Mouse (Mus musculus): ENCODE measurements at regions not wholly inside any gene's neighbourhood (a gene's known extent, or its start where the extent isn't known, plus 50 kb on each side); places are given as distances from the start of the nearest gene placed in this dataset.

GRCm38 (mm10) chr5:46488140-46488942 lies 630.9 kb upstream of the Lcorl start:
- DNase-seq = no peak

- no peak for DNase-seq
Observed at GRCm38 (mm10) chr5:46486740-46487326, 629.4 kb upstream of the Lcorl start.

GRCm38 (mm10) chr5:46456356-46456755 lies 598.9 kb upstream of the Lcorl start:
- DNase-seq = no peak

GRCm38 (mm10) chr5:46448274-46448673 lies 590.9 kb upstream of the Lcorl start:
- no peak for DNase-seq

- DNase-seq = no peak
Observed at GRCm38 (mm10) chr5:46445844-46446243, 588.4 kb upstream of the Lcorl start.

GRCm38 (mm10) chr5:46445122-46445521 lies 587.7 kb upstream of the Lcorl start:
- DNase-seq = no peak

- DNase-seq = no peak
Observed at GRCm38 (mm10) chr5:46443805-46444340, 586.5 kb upstream of the Lcorl start.

- no peak for DNase-seq
Observed at GRCm38 (mm10) chr5:46442600-46443248, 585.3 kb upstream of the Lcorl start.

DNA sequence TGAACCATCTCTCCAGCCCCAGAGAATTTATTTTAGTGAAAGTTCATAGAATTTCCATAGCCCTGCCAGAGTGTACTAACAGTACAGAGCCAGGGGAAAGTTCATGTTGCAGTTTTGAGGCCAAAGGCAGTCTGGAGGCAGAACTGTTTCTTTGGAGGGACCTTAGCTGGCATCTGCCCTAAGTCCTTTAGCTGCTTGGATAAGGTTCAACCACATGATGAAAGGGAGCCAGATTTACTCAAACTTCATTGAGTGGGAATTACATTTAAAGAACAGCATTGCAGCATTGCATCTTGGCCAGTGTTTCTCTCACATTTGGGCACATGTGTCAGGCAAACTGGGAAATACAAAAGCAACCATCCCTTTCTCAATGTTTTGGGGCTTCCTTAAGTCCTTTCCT lies 584.3 kb upstream of the Lcorl start:
- no peak for DNase-seq

GRCm38 (mm10) chr5:46431644-46432367 lies 574.4 kb upstream of the Lcorl start:
- DNase-seq = peak; percentile 3

- DNase-seq = no peak
Observed at GRCm38 (mm10) chr5:46422738-46423137, 565.3 kb upstream of the Lcorl start.

DNA sequence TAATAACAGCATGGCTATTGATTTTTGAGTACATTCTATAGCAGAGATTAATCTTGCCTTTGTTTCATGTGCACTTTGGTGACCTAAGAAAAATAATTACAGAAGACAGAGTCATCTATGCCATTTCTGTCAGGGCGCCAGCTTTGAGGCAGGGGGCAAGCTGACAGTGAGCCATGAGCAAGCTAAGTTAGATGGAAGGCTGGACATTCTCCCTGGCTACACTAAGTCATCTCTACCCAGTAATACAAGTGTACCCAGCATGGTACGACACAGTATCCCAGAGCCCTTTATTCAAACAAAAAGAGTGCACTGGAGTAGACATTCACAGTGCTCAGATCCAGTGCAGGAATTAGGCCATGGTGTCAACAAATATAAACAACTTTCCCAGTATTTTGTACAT lies 549.6 kb upstream of the Lcorl start:
- no peak for DNase-seq

- no peak for DNase-seq
Observed at GRCm38 (mm10) chr5:46406404-46406803, 549.0 kb upstream of the Lcorl start.

DNA sequence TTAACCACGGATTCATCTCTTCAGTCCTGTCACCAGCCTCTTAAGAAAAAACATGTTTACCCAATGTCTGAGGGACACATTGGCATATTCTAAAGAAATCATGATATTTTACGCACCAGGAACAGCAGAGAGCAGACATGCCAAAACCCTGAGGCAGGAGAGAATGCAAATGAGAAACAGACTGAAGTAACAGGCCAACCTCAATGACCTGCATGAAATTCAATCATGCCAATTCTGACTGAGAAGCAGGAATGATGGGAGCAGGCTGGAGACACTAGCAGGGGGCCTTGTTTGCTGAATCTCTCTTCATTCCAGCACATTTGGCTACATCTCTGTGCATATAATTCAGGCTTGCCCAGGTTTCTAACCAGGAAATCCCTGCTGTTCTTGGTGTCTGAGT lies 529.2 kb upstream of the Lcorl start:
- no peak for DNase-seq

DNA sequence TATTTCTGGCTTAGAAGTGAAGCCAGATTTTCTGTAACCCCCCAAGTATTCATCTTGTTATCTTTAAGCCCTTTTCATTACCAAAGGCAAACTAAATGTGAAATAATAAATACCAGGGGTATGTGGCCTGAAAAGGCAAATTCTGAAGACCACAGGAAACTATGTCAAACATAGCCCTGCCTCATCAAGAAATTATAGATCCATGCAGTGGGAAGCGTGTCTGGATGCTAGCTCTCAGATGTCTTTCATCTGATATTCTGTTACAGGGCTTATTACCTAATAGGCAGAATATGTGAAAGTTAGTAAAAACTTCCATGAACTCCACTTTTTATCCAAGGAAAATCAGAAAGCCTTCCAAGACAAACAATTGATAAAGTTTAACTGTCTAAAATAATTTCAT lies 509.9 kb upstream of the Lcorl start:
- no peak for DNase-seq

DNA sequence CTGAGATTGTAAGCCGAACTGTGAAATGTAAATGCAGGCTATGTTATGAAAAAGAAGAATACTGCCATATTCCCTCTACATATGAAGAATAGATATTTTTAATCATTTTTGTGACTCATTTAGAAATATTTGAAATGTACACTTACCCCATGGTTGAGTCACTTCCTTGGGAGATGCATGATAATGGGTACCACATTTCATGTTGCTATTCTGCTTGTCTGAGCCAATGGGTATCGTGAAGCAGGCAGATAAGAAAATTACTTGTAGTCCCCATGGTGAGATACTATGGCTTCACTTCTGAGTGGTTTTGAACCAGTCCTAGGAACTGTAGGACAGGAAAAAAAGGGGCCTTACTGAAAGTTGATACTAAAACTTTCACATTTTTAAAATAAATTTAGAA lies 506.2 kb upstream of the Lcorl start:
- no peak for DNase-seq

GRCm38 (mm10) chr5:46361637-46362036 lies 504.2 kb upstream of the Lcorl start:
- no peak for DNase-seq

- DNase-seq = no peak
Observed at GRCm38 (mm10) chr5:46348448-46348847, 491.0 kb upstream of the Lcorl start.

DNA sequence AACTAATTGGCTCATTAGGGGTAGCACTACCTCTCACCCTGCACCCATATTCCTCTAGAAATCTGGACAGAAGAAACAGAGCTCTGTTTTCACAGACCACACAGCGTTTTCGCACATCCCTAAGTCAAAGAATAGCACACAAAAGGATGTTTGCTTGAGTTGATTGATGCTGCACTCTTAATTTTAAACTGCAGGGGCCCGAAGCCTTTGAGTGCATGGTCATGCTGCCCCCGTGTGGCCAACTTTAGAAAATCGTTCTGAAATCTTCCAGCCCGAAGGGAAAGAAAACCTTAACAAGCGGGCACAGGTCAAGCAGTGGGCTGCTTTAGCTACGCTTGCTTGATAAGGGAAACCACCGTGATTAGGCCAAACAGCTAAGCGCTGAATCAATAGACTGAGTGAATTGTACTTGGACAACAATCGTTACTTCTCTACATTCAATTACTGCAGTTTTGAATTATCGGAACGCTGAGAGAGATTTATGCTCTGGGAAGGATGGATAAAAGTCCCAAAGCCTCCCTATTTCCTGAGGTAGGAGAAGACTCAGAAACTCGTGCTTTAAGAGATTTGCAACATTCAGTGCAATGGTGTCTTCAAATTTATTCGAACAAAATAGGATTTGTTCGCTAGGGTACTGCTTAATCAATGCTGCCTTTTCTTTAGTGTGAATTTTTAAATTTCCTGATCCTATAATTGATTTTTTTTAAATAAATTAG lies 490.1 kb upstream of the Lcorl start:
- peak; percentile 28 for DNase-seq

DNA sequence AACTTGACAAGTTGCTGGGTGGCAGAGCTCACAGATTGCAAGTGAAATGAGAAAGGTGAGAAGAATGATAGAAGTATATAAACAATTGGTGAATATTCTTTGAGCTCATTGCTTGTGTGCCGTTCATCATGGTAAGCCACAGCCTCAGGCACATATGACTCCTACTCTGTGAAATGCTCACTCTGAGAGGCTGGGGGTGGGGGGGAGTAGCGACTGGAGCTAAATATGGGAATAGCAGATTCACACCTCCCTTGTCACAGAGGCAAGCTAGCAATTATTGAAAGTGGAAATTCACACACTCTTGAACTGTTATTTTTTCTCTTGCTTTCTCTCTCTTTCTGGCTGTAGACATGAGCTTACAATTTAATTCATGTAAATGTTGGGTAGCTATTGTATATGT lies 481.0 kb upstream of the Lcorl start:
- DNase-seq = no peak

DNA sequence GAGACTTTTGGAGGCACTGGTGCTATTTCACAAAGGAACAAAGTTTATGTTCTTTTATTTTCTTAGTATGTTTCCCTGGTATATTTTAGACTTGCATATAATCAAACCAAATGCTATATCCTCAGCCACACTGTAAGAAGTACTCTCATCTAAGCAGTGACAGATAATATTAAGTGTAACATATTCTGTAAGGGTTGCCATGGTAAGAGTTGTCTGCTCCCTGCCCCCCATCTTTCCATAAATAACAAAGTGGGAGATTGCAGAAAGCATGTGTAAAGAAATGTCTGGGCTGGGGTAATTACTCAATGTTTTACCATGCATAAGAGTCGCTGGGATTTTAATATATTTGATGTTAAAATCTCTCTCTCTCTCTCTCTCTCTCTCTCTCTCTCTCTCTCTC lies 473.5 kb upstream of the Lcorl start:
- DNase-seq = no peak
